Mouse (Mus musculus): ENCODE results near the gene Anp32b. TPM values are rescaled to one million over a fixed set of nuclear protein-coding genes. Genes with fewer than 3 reads are reported as not detected.

The Anp32b gene
- total and polyA plus RNA-seq, 2 experiments from 2014 or later: 2.7 to 50.5 TPM

GRCm38 (mm10) chr4:46412113-46412512, 38.6 kb upstream of the Anp32b start:
- Histone ChIP-seq H3K9ac (replicated peaks; ENCODE audit: low read length, poor library complexity, severe bottlenecking) (no peak overlapping the region), H3K27ac (ENCODE audit: low read depth, low read length) (no peak overlapping the region), H3K9me3 (ENCODE audit: low read length) (no peaks in the 10 kb centered on the region), H3K4me3 (ENCODE audit: low read depth, low read length) (no peak overlapping the region), H3K4me1 (ENCODE audit: insufficient read depth, low read length) (no peaks in the 10 kb centered on the region), H3K4me2 (ENCODE audit: low read depth, low read length, poor library complexity, severe bottlenecking) (no peak overlapping the region), H3K27me3 (ENCODE audit: insufficient read depth, low read length) (no peaks in the 10 kb centered on the region), H3K36me3 (ENCODE audit: insufficient read depth, low read length) (no peaks in the 10 kb centered on the region)
- TF ChIP-seq CTCF (IDR thresholded peaks at IDR 0.05): no peak
- DNase-seq (ENCODE audit: low spot score): no peak
- WGBS: 56% methylated on average over 1 of the region's 1 CpGs
- no peak for ATAC-seq (ENCODE audit: low FRiP score)

GRCm38 (mm10) chr4:46413406-46413805, 37.3 kb upstream of the Anp32b start, which contains the start of gene Hemgn:
Gene Hemgn, minus strand, starts transcription at chr4:46413506.
- Histone ChIP-seq H3K4me2 (ENCODE audit: low read depth, low read length, poor library complexity, severe bottlenecking) (no peak within 1 kb of the TSS), H3K9ac (replicated peaks; ENCODE audit: low read length, poor library complexity, severe bottlenecking) (no peak within 1 kb of the TSS), H3K27ac (ENCODE audit: low read depth, low read length) (no peak within 1 kb of the TSS), H3K4me3 (ENCODE audit: low read depth, low read length) (no peak within 1 kb of the TSS), H3K4me1 (ENCODE audit: insufficient read depth, low read length) (no peaks in the 10 kb centered on the region), H3K36me3 (ENCODE audit: insufficient read depth, low read length) (no peaks in the 10 kb centered on the region), H3K27me3 (ENCODE audit: insufficient read depth, low read length) (no peaks in the 10 kb centered on the region), H3K9me3 (ENCODE audit: low read length) (no peaks in the 10 kb centered on the region)
- WGBS: 78% methylated on average over 7 of the region's 7 CpGs
- DNase-seq (ENCODE audit: low spot score) (no peak), ATAC-seq (ENCODE audit: low FRiP score) (no peak)
- no peak for TF ChIP-seq CTCF (IDR thresholded peaks at IDR 0.05)

- H3K4me1 ChIP-seq (ENCODE audit: insufficient read depth, low read length): no peaks in the 10 kb centered on the region
- H3K27me3 ChIP-seq (ENCODE audit: insufficient read depth, low read length): no peaks in the 10 kb centered on the region
- no peak overlapping the region for H3K27ac ChIP-seq (ENCODE audit: low read depth, low read length)
- ATAC-seq (ENCODE audit: low FRiP score) (no peak), DNase-seq (ENCODE audit: low spot score) (no peak)
- no peak overlapping the region for H3K4me2 ChIP-seq (ENCODE audit: low read depth, low read length, poor library complexity, severe bottlenecking)
- no peak overlapping the region for H3K9ac ChIP-seq (replicated peaks; ENCODE audit: low read length, poor library complexity, severe bottlenecking)
- WGBS: 71% methylated on average over 3 of the region's 3 CpGs
- TF ChIP-seq CTCF (IDR thresholded peaks at IDR 0.05): peak; percentile 38
- H3K36me3 ChIP-seq (ENCODE audit: insufficient read depth, low read length): no peaks in the 10 kb centered on the region
- no peak overlapping the region for H3K4me3 ChIP-seq (ENCODE audit: low read depth, low read length)
- no peaks in the 10 kb centered on the region for H3K9me3 ChIP-seq (ENCODE audit: low read length)
Measured at GRCm38 (mm10) chr4:46417491-46417890, 33.2 kb upstream of the Anp32b start.

- H3K36me3 ChIP-seq (ENCODE audit: insufficient read depth, low read length): no peaks in the 10 kb centered on the region
- WGBS: 90% methylated on average over 9 of the region's 9 CpGs
- H3K27ac ChIP-seq (ENCODE audit: low read depth, low read length): no peak overlapping the region
- no peak for DNase-seq (ENCODE audit: low spot score)
- H3K9ac ChIP-seq (replicated peaks; ENCODE audit: low read length, poor library complexity, severe bottlenecking): no peak overlapping the region
- TF ChIP-seq CTCF (IDR thresholded peaks at IDR 0.05): no peak
- H3K27me3 ChIP-seq (ENCODE audit: insufficient read depth, low read length): no peaks in the 10 kb centered on the region
- no peak for ATAC-seq (ENCODE audit: low FRiP score)
- H3K4me1 ChIP-seq (ENCODE audit: insufficient read depth, low read length): no peaks in the 10 kb centered on the region
- no peak overlapping the region for H3K4me3 ChIP-seq (ENCODE audit: low read depth, low read length)
- H3K9me3 ChIP-seq (ENCODE audit: low read length): no peaks in the 10 kb centered on the region
- H3K4me2 ChIP-seq (ENCODE audit: low read depth, low read length, poor library complexity, severe bottlenecking): no peak overlapping the region
Measured at GRCm38 (mm10) chr4:46418851-46419250, 31.9 kb upstream of the Anp32b start.

GRCm38 (mm10) chr4:46422625-46423024, 28.1 kb upstream of the Anp32b start:
- Histone ChIP-seq H3K4me2 (ENCODE audit: low read depth, low read length, poor library complexity, severe bottlenecking) (no peak overlapping the region), H3K27me3 (ENCODE audit: insufficient read depth, low read length) (no peaks in the 10 kb centered on the region), H3K4me3 (ENCODE audit: low read depth, low read length) (no peak overlapping the region), H3K36me3 (ENCODE audit: insufficient read depth, low read length) (no peaks in the 10 kb centered on the region), H3K4me1 (ENCODE audit: insufficient read depth, low read length) (no peaks in the 10 kb centered on the region), H3K27ac (ENCODE audit: low read depth, low read length) (no peak overlapping the region), H3K9me3 (ENCODE audit: low read length) (no peaks in the 10 kb centered on the region), H3K9ac (replicated peaks; ENCODE audit: low read length, poor library complexity, severe bottlenecking) (no peak overlapping the region)
- DNase-seq (ENCODE audit: low spot score) (no peak), ATAC-seq (ENCODE audit: low FRiP score) (no peak)
- 86% methylated on average over 8 of the region's 8 CpGs for WGBS
- TF ChIP-seq CTCF (IDR thresholded peaks at IDR 0.05): no peak

GRCm38 (mm10) chr4:46428903-46429499, 21.7 kb upstream of the Anp32b start:
- WGBS: 41% methylated on average over 10 of the region's 10 CpGs

More at GRCm38 (mm10) chr4:46428903-46429499, 21.7 kb upstream of the Anp32b start:
- H3K4me3 ChIP-seq (ENCODE audit: low read depth, low read length): no peak overlapping the region
- no peaks in the 10 kb centered on the region for H3K36me3 ChIP-seq (ENCODE audit: insufficient read depth, low read length)
- H3K27ac ChIP-seq (ENCODE audit: low read depth, low read length): no peak overlapping the region
- peak; percentile 4 for DNase-seq (ENCODE audit: low spot score)
- H3K9me3 ChIP-seq (ENCODE audit: low read length): no peaks in the 10 kb centered on the region
- H3K27me3 ChIP-seq (ENCODE audit: insufficient read depth, low read length): no peaks in the 10 kb centered on the region
- H3K4me1 ChIP-seq (ENCODE audit: insufficient read depth, low read length): no peaks in the 10 kb centered on the region
- H3K9ac ChIP-seq (replicated peaks; ENCODE audit: low read length, poor library complexity, severe bottlenecking): no peak overlapping the region
- no peak overlapping the region for H3K4me2 ChIP-seq (ENCODE audit: low read depth, low read length, poor library complexity, severe bottlenecking)
- ATAC-seq (ENCODE audit: low FRiP score): no peak
- no peak for TF ChIP-seq CTCF (IDR thresholded peaks at IDR 0.05)

Data from midbrain, postnatal 0 days (tissue).